Mouse (Mus musculus) forebrain, embryonic 13.5 days (tissue): Measurements from ENCODE around the gene Vegfc. TPM values are rescaled to one million over a fixed set of nuclear protein-coding genes. Genes with fewer than 3 reads are reported as not detected.

Source experiments
- ATAC-seq: fragments of 200-750 bp; cut with Nextera tagmentation; 2 replicates; pipeline ENCODE4 v1.8.0; 2017
- H3K27ac ChIP-seq: fragments of 300-500 bp; sonication (generic); 2 replicates; pipeline ENCODE4 v1.5.1; 2015; ENCODE audit warnings: inconsistent platforms, mild to moderate bottlenecking, moderate library complexity
- H3K27me3 ChIP-seq: fragments of 300-500 bp; sonication (generic); 2 replicates; pipeline ENCODE4 v1.6.1; 2015; ENCODE audit warnings: mild to moderate bottlenecking, inconsistent platforms
- H3K36me3 ChIP-seq: fragments of 300-500 bp; sonication (generic); 2 replicates; pipeline ENCODE4 v1.6.1; 2015; ENCODE audit warnings: mild to moderate bottlenecking, inconsistent platforms; ENCODE audit not compliant: poor library complexity, severe bottlenecking
- H3K4me1 ChIP-seq: fragments of 300-500 bp; sonication (generic); 2 replicates; pipeline ENCODE4 v1.6.1; 2015; ENCODE audit warnings: inconsistent platforms
- H3K4me2 ChIP-seq: fragments of 300-500 bp; sonication (generic); 2 replicates; pipeline ENCODE4 v1.6.1; 2015; ENCODE audit warnings: inconsistent platforms, mild to moderate bottlenecking, moderate library complexity
- H3K4me3 ChIP-seq: fragments of 300-500 bp; sonication (generic); 2 replicates; pipeline ENCODE4 v1.5.1; 2015; ENCODE audit warnings: mild to moderate bottlenecking, inconsistent platforms
- H3K9ac ChIP-seq: fragments of 300-500 bp; sonication (generic); 2 replicates; pipeline ENCODE4 v1.6.1; 2015; ENCODE audit warnings: mild to moderate bottlenecking, inconsistent platforms
- H3K9me3 ChIP-seq: fragments of 300-500 bp; sonication (generic); replicated peaks from 2 replicates; pipeline ENCODE4 v1.6.1; 2016; ENCODE audit warnings: inconsistent platforms
- WGBS: fragments of 180-500 bp; shearing (Covaris S2); methylation state at CpG from one replicate; pipeline ENCODE4 v1.1.7; 2015; 5-methylcytosine and 5-hydroxymethylcytosine counted together
- polyA plus RNA-seq: library from polyadenylated mRNA; unstranded; fragments of >200 nt; fragmentation: Nextera tagmentation; extraction: Ambion mirVana; gene quantifications from 2 replicates; pipeline ENCODE4 v1.2.1, GENCODE M21; 2015

Gene Vegfc
- 2.8 and 3.3 TPM in 2 replicates for polyA plus RNA-seq

DNA sequence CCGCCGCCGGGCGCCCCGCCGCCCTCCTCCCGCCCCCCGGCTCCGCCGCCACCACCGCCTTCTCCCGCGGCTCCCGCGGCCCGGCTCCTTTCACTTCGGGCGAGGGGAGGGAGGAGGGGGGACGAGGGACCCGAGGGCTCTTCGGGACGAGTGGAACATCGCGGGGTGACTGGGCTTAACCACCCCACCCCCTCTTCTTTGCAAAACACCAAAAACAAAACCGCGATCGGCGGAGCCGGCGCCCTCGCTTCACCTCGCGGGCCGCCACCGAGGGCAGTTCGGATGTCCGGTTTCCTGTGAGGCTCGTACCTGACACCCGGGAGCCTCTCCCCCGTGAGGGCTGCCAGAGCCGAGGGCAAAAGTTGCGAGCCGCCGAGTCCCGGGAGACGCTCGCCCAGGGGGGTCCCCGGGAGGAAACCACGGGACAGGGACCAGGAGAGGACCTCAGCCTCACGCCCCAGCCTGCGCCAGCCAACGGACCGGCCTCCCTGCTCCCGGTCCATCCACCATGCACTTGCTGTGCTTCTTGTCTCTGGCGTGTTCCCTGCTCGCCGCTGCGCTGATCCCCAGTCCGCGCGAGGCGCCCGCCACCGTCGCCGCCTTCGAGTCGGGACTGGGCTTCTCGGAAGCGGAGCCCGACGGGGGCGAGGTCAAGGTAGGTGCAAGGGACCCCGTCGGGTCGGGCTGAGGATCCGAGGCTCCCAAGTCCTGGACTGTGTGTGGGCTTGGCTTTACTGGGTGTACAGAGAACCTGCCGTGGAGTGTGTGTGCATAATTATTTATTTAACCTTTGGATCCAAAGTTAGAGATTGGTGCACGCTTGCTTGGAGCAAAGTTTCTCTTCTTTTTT lies at the start of gene Vegfc:
Gene Vegfc, plus strand, starts transcription at position 336 of the 850 bp plus-strand sequence.
- no peaks in the 10 kb centered on the region for H3K9me3 ChIP-seq
- no peaks in the 10 kb centered on the region for H3K27me3 ChIP-seq
- H3K4me3 ChIP-seq, result peak within 1 kb of the TSS; percentile 76
- H3K36me3 ChIP-seq, result no peaks in the 10 kb centered on the region
- peak; percentile 74 for ATAC-seq
- H3K27ac ChIP-seq, result peak within 1 kb of the TSS; percentile 61
- H3K4me2 ChIP-seq, result peak within 1 kb of the TSS; percentile 78
- WGBS, result under 1% methylated on average over 48 of the region's 79 CpGs
- H3K4me1 ChIP-seq, result peaks cover 13% of the 10 kb centered on the region; the same call in 1 of the 2 replicates
- H3K9ac ChIP-seq, result peak within 1 kb of the TSS; percentile 83

DNA sequence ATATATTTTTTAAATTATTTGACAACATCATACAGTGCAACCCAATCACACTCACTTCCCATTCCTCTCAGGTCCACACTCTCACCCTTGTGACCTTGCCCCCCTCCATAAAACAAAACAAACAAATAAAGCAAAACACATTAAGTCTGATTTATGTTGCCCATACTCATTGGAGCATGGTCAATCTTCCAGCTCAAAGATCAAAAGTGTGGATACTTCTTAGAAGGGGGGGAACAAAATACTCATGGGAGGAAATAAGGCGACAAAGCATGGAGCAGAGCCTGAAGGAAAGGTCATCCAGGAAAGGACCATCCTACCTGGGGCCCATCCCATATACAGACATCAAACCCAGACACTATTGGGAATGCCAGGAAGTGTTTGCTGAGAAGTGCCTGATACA lies 42.8 kb upstream of the Vegfc start:
- Histone ChIP-seq H3K4me3 (no peak overlapping the region), H3K4me1 (no peaks in the 10 kb centered on the region), H3K36me3 (no peaks in the 10 kb centered on the region), H3K9ac (no peak overlapping the region), H3K4me2 (no peak overlapping the region), H3K27me3 (no peaks in the 10 kb centered on the region), H3K27ac (no peak overlapping the region), H3K9me3 (no peaks in the 10 kb centered on the region)
- no peak for ATAC-seq
- 87% methylated on average over 1 of the region's 1 CpGs for WGBS

DNA sequence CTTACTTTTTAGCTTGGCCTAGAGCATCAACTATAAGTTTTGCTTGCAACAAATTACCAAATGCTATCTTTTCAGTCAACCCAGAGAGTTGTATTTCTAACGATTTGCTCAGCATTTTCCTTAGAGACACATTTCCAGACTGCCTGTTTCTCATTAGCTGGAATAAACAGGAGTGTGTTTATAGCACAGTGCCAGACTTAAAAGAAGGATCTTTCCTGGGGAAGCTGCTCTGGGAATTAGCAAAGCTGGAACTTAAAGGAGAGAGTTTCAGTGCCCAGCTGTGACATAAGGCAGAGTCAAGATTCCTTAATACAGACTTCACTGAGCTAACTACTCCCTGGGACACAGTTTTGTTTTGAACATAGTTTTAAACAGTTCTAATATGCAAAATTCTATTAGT lies 34.8 kb upstream of the Vegfc start:
- 15% methylated on average over 1 of the region's 1 CpGs for WGBS
- Histone ChIP-seq H3K4me2 (no peak overlapping the region), H3K27me3 (no peaks in the 10 kb centered on the region), H3K9ac (no peak overlapping the region), H3K4me3 (no peak overlapping the region), H3K36me3 (no peaks in the 10 kb centered on the region), H3K9me3 (no peaks in the 10 kb centered on the region), H3K27ac (no peak overlapping the region), H3K4me1 (no peaks in the 10 kb centered on the region)
- no peak for ATAC-seq

DNA sequence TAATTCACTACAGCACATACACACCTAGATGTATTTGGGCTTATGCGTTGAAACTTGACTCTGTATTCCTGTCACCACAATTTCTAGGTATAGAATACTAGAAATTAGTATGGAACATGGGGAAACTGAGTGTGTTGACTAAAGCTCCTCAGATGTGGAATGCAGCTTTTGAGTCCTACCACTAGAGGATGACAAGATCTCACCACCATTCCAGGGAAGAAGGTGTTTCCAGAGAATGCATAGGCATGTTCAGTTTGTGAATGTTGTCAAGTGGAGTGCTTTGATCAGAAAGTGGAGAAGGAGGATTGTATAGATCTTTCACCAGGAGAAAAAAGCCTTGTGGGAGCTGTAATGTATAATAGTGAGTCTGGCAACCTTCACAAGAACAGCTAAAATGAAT lies 33.9 kb upstream of the Vegfc start:
- no peaks in the 10 kb centered on the region for H3K9me3 ChIP-seq
- WGBS, result 90% methylated on average over 1 of the region's 1 CpGs

DNA sequence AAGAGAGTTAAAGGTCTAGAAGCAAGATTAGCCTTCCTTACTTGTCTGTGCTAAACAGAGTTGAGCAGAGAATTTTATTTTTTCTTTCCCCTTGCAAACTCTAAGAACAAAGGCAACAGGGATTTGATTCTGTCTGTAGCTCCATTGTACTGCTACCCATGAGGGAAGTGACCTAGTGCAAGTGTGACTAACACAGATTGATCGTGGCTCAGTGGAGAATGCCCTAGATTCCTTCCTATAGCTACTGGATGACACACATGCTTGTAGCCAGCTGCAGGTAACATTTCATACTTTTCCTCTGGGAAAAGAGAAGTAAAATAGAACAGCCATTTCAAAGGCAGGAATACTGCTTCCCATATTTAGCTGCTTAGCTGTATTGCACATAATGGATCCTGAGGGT lies 24.2 kb upstream of the Vegfc start:
- Histone ChIP-seq H3K4me1 (no peaks in the 10 kb centered on the region), H3K36me3 (no peaks in the 10 kb centered on the region)

More for the DNA sequence above, 33.9 kb upstream of the Vegfc start:
- Histone ChIP-seq H3K4me3 (no peak overlapping the region), H3K36me3 (no peaks in the 10 kb centered on the region), H3K4me1 (no peaks in the 10 kb centered on the region), H3K9ac (no peak overlapping the region), H3K27ac (no peak overlapping the region), H3K4me2 (no peak overlapping the region), H3K27me3 (no peaks in the 10 kb centered on the region)
- no peak for ATAC-seq

DNA sequence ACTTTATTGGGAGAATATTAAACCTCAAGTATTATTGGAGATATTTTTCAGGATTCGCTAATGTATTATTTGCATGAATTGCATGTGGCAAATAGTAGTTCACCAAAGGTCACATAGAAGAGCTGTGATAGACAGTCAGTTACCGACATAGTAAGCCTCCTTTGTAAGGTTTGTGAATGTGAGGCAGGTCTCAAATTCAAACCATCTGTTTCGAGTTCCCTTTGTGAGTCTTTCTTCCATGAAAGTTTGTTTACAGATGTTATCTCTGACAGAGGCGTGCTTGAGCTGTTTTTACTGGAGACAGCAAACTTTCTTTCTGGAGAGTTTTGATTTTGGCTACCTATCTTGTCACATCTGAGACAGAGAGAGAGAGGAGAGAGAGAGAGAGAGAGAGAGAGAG lies 11.9 kb upstream of the Vegfc start:
- H3K4me3 ChIP-seq, result no peak overlapping the region
- H3K27me3 ChIP-seq, result no peaks in the 10 kb centered on the region
- H3K9ac ChIP-seq, result no peak overlapping the region
- no peaks in the 10 kb centered on the region for H3K36me3 ChIP-seq
- no peak for ATAC-seq
- H3K4me2 ChIP-seq, result no peak overlapping the region
- WGBS, result 71% methylated on average over 4 of the region's 4 CpGs
- no peak overlapping the region for H3K27ac ChIP-seq
- no peaks in the 10 kb centered on the region for H3K9me3 ChIP-seq
- no peaks in the 10 kb centered on the region for H3K4me1 ChIP-seq

More for the DNA sequence above, 24.2 kb upstream of the Vegfc start:
- Histone ChIP-seq H3K9ac (no peak overlapping the region), H3K27ac (no peak overlapping the region), H3K9me3 (no peaks in the 10 kb centered on the region), H3K4me3 (no peak overlapping the region), H3K27me3 (no peaks in the 10 kb centered on the region), H3K4me2 (no peak overlapping the region)
- no peak for ATAC-seq
- WGBS, result 9% methylated on average over 1 of the region's 1 CpGs

DNA sequence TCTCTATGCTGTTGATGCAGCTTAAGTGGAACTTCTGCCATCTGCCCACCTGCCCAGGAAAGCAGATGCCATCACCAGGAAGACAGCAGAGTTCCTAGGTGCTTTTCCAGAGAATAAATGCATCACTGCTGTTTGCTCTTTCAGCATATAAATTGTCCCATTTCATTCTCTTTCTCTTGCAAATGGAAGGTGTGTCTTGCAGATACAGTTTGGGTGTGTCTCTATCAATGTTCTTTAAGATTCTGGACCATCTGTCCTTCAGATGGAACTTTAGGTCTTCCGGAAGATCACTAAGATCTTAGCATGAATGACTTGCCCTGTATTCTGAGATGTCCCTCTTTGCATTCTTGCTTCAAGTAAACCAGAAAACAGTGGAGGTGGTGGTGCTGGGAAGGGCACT lies 1.1 kb upstream of the Vegfc start:
- Histone ChIP-seq H3K36me3 (no peaks in the 10 kb centered on the region), H3K4me2 (peak overlapping the region; percentile 78), H3K27ac (no peak overlapping the region), H3K9ac (no peak overlapping the region), H3K4me3 (0 out of 2 replicates have a peak overlapping the region, but pooled peaks have one; percentile 76), H3K4me1 (peaks cover 13% of the 10 kb centered on the region; the same call in 1 of the 2 replicates), H3K27me3 (no peaks in the 10 kb centered on the region), H3K9me3 (no peaks in the 10 kb centered on the region)
- no peak for ATAC-seq
- 54% methylated on average over 1 of the region's 1 CpGs for WGBS

DNA sequence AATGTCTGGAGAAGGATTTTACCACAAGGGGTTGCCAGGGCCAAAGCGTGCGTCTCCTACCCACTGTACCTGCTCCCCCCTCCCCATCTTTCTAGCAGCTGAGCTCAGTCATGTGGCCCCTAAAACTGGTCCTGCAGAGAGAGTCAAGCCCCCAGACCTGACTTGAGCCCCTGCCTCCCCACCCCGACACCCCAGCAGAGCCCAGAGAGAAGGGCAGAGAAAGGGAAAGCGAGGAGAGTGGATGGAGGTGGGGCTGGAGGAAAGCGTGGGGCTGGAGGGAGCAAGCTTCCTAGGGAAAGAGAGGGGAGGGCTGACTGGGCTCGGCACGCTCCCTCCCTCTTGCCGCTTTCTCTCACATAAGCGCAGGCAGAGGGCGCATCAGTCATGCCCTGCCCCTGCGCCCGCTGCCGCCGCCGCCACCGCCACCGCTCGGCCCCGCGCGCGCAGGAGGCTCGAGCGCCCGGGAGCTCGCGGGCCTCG lies 575 bp upstream of the Vegfc start:
- peaks cover 13% of the 10 kb centered on the region; the same call in 1 of the 2 replicates for H3K4me1 ChIP-seq
- 0% methylated on average over 5 of the region's 28 CpGs for WGBS
- ATAC-seq, result peak; percentile 94

DNA sequence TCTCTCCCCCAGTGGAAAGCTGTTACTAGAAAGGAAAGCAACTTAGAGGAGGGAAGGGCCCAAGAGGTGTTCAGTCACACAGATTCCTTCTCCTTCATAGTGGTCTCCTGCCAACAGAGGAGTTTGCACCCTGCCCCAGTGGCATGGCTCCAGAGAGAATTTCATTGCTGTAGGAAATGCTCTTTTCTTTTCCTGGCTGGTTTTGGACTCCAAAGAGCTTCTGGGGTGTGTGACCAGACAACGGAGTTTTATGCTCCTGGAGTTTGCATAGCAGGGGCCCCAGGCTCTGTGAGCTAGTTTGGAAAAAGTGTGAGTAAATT lies 675 bp downstream of the Vegfc start:
- Histone ChIP-seq H3K4me3 (peak overlapping the region; percentile 76), H3K4me1 (peaks cover 13% of the 10 kb centered on the region; the same call in 1 of the 2 replicates), H3K9me3 (no peaks in the 10 kb centered on the region), H3K27me3 (no peaks in the 10 kb centered on the region), H3K4me2 (peak overlapping the region; percentile 78), H3K36me3 (no peaks in the 10 kb centered on the region), H3K27ac (no peak overlapping the region), H3K9ac (peak overlapping the region; percentile 83; the same call in 1 of the 2 replicates)
- no peak for ATAC-seq
- WGBS, result 4% methylated on average over 1 of the region's 1 CpGs

More for the DNA sequence above, 575 bp upstream of the Vegfc start:
- H3K9me3 ChIP-seq, result no peaks in the 10 kb centered on the region
- H3K36me3 ChIP-seq, result no peaks in the 10 kb centered on the region
- H3K4me3 ChIP-seq, result peak overlapping the region; percentile 76
- H3K9ac ChIP-seq, result peak overlapping the region; percentile 83
- no peaks in the 10 kb centered on the region for H3K27me3 ChIP-seq
- H3K27ac ChIP-seq, result peak overlapping the region; percentile 61
- peak overlapping the region; percentile 78 for H3K4me2 ChIP-seq

DNA sequence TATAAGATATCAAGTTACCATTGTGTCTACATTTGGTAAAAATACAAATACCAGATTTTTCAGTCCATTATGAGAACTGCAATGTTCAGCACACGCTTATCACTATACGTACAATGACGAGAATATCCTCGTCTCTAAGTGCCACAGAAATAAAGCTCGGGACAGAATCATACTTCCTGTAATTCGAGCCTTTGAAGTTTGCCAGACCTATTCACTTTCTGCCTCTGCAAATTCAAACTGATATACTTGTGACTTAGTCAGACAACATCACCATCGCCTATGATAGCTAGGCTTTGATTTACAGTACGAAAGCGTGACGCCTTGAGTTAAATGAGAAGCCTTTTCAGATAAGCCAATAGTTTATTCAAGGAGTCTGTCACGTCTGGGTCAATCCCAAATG lies 1.6 kb downstream of the Vegfc start:
- Histone ChIP-seq H3K4me3 (peak overlapping the region; percentile 76), H3K4me1 (peaks cover 13% of the 10 kb centered on the region; the same call in 1 of the 2 replicates), H3K4me2 (peak overlapping the region; percentile 41), H3K9me3 (no peaks in the 10 kb centered on the region), H3K36me3 (no peaks in the 10 kb centered on the region), H3K27ac (no peak overlapping the region), H3K27me3 (no peaks in the 10 kb centered on the region), H3K9ac (no peak overlapping the region)
- 42% methylated on average over 11 of the region's 11 CpGs for WGBS
- no peak for ATAC-seq

DNA sequence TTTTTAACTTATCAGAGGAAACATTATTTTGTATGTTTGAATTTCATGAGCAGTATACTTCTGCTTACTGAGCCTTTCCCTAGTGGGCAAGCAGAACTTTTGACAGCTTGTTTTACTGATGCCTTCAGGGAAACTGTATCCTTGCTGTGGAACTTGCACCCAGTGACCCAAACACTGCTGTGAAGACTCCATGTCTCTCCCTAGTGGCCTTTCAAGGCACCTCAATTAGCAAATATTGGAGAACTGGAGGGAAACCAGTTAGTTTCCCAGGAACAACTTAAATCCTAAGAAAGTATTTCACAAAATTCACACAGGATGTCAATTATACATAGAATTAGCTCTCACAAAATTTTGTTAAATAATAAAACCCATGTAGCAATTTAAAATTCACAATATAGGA lies 2.2 kb downstream of the Vegfc start:
- no peak for ATAC-seq
- no peak overlapping the region for H3K4me3 ChIP-seq
- H3K9ac ChIP-seq, result no peak overlapping the region
- H3K27ac ChIP-seq, result no peak overlapping the region
- H3K9me3 ChIP-seq, result no peaks in the 10 kb centered on the region
- no peaks in the 10 kb centered on the region for H3K27me3 ChIP-seq
- H3K4me2 ChIP-seq, result no peak overlapping the region
- peaks cover 13% of the 10 kb centered on the region; the same call in 1 of the 2 replicates for H3K4me1 ChIP-seq
- no peaks in the 10 kb centered on the region for H3K36me3 ChIP-seq

DNA sequence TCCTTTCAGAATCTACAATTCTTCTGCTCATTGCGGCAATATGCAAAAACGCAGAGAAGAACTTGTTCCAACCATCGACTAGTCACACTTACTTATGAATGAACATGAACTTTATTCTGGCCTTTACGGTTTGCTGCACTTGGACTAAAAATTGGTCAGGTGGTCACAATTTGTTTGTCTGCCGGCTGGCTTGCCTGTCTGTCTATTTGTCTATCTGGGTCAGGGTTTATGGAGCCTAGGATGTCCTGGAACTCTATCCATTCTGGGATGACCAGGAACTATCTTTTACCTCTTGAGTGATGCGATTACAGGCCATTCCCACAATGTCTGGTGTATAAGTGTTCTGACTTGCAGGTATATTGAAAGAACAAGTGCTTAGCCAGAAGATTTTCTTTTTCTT lies 8.5 kb downstream of the Vegfc start:
- H3K9ac ChIP-seq, result no peak overlapping the region
- no peaks in the 10 kb centered on the region for H3K4me1 ChIP-seq
- H3K4me3 ChIP-seq, result no peak overlapping the region
- H3K27ac ChIP-seq, result no peak overlapping the region
- no peak for ATAC-seq
- no peaks in the 10 kb centered on the region for H3K9me3 ChIP-seq
- no peaks in the 10 kb centered on the region for H3K27me3 ChIP-seq
- 88% methylated on average over 6 of the region's 6 CpGs for WGBS
- H3K4me2 ChIP-seq, result no peak overlapping the region
- no peaks in the 10 kb centered on the region for H3K36me3 ChIP-seq
